ENCODE assay signal across 37 mouse cellular contexts in genomic region chr6:141610702-141611260, GRCm38 (mm10). TPM values are rescaled to one million over a fixed set of nuclear protein-coding genes. Genes with fewer than 3 reads are reported as not detected.
DNase-seq lines count a peak whose midpoint lies in the region; ATAC-seq lines count a peak whose summit lies in the region.
"Had no signal": no experiment of that assay in that cellular context is flagged by ENCODE, and none has a peak within 500 bp of the region (broad histone marks: within the 10 kb centered on the region; RNA-seq: fewer than 3 reads in every experiment).

No protein-coding gene starts in this region.

- no peaks in the 10 kb centered on the region for H3K9me3 ChIP-seq in stomach, embryonic 15.5 days
- no peaks in the 10 kb centered on the region for H3K9me3 ChIP-seq in heart, embryonic 11.5 days (replicated peaks; ENCODE audit: control insufficient read depth, low read length)
- H3K9me3 ChIP-seq: heart, embryonic 12.5 days; hindbrain, embryonic 13.5 days; limb, embryonic 13.5 days; lung, embryonic 15.5 days; midbrain, embryonic 10.5 days; midbrain, embryonic 15.5 days; neural tube, embryonic 15.5 days had no signal

- H3K4me1 ChIP-seq in stomach, embryonic 15.5 days, result no peaks in the 10 kb centered on the region
- H3K4me1 ChIP-seq in heart, embryonic 11.5 days (ENCODE audit: control insufficient read depth, insufficient read depth, low read length), result no peaks in the 10 kb centered on the region
- H3K4me1 ChIP-seq: heart, embryonic 12.5 days; hindbrain, embryonic 13.5 days; limb, embryonic 13.5 days; lung, embryonic 15.5 days; midbrain, embryonic 10.5 days; midbrain, embryonic 15.5 days; neural tube, embryonic 15.5 days had no signal

- H3K36me3 ChIP-seq in stomach, embryonic 15.5 days, result no peaks in the 10 kb centered on the region
- no peaks in the 10 kb centered on the region for H3K36me3 ChIP-seq in heart, embryonic 11.5 days (ENCODE audit: control insufficient read depth, insufficient read depth, low read length)
- H3K36me3 ChIP-seq: heart, embryonic 12.5 days; hindbrain, embryonic 13.5 days; limb, embryonic 13.5 days; lung, embryonic 15.5 days; midbrain, embryonic 10.5 days; midbrain, embryonic 15.5 days; neural tube, embryonic 15.5 days had no signal

- 75% methylated on average over 2 of the region's 2 CpGs for WGBS in stomach, embryonic 15.5 days
- 63% methylated on average over 2 of the region's 2 CpGs for WGBS in heart, embryonic 11.5 days (ENCODE audit: insufficient replicate concordance)

- H3K4me2 ChIP-seq in stomach, embryonic 15.5 days, result no peak overlapping the region
- no peak overlapping the region for H3K4me2 ChIP-seq in heart, embryonic 11.5 days
- H3K4me2 ChIP-seq: heart, embryonic 12.5 days; hindbrain, embryonic 13.5 days; limb, embryonic 13.5 days; lung, embryonic 15.5 days; midbrain, embryonic 15.5 days; neural tube, embryonic 15.5 days had no signal

- no peak overlapping the region for H3K9ac ChIP-seq in stomach, embryonic 15.5 days
- no peak overlapping the region for H3K9ac ChIP-seq in heart, embryonic 11.5 days (ENCODE audit: low read depth, low read length)
- H3K9ac ChIP-seq: heart, embryonic 12.5 days; hindbrain, embryonic 13.5 days; limb, embryonic 13.5 days; liver, embryonic 14.5 days; lung, embryonic 15.5 days; midbrain, embryonic 15.5 days; neural tube, embryonic 15.5 days had no signal

- peak; percentile 47; the same call in 1 of the 2 replicates for ATAC-seq in stomach, embryonic 15.5 days (ENCODE audit: insufficient read depth, low FRiP score, low read depth)
- no peak for ATAC-seq in activated CD4-positive, CD25-positive, alpha-beta regulatory T cell, adult 4 months
- no peak for ATAC-seq in heart, embryonic 11.5 days (replicated peaks; ENCODE audit: insufficient number of reproducible peaks, low FRiP score, low TSS enrichment)
- ATAC-seq: forebrain, embryonic 16.5 days; inflammation-experienced regulatory T-cells, adult 6 months; midbrain, embryonic 15.5 days had no signal

- H3K27ac ChIP-seq in stomach, embryonic 15.5 days, result no peak overlapping the region
- H3K27ac ChIP-seq in heart, embryonic 11.5 days (ENCODE audit: low read depth, low read length), result no peak overlapping the region
- H3K27ac ChIP-seq: gastrocnemius, adult 2 months; hindbrain, embryonic 13.5 days; limb, embryonic 13.5 days; liver, embryonic 14.5 days; lung, embryonic 15.5 days; midbrain, embryonic 10.5 days; midbrain, embryonic 15.5 days; neural tube, embryonic 15.5 days had no signal

- no peak overlapping the region for H3K4me3 ChIP-seq in stomach, embryonic 15.5 days (replicated peaks)
- H3K4me3 ChIP-seq in heart, embryonic 11.5 days (ENCODE audit: low read depth, low read length), result no peak overlapping the region
- H3K4me3 ChIP-seq: erythroblast, embryonic 14.5 days; gastrocnemius, adult 2 months; heart, embryonic 12.5 days; hindbrain, embryonic 13.5 days; limb, embryonic 13.5 days; lung, embryonic 15.5 days; midbrain, embryonic 10.5 days; midbrain, embryonic 15.5 days; neural tube, embryonic 15.5 days had no signal

- H3K27me3 ChIP-seq in stomach, embryonic 15.5 days (replicated peaks), result no peaks in the 10 kb centered on the region
- H3K27me3 ChIP-seq in heart, embryonic 11.5 days (ENCODE audit: control insufficient read depth, insufficient read depth, low read length), result no peaks in the 10 kb centered on the region
- H3K27me3 ChIP-seq: heart, embryonic 12.5 days; hindbrain, embryonic 13.5 days; limb, embryonic 13.5 days; lung, embryonic 15.5 days; midbrain, embryonic 15.5 days; neural tube, embryonic 15.5 days had no signal

- DNase-seq in kidney, adult 9 months, result peak; percentile 18
- no peak for DNase-seq in kidney, adult 18-20 months
- peak; percentile 50 for DNase-seq in adrenal gland, postnatal 10 days
- DNase-seq in adrenal gland, postnatal 14 days, result peak; percentile 41
- DNase-seq: B cell, adult 2 months; cerebellum, adult 18-20 months; cerebellum, postnatal 10 days; gastrocnemius, adult 2 months; gastrocnemius, postnatal 36 days; heart, postnatal 4 days; retina, postnatal 1 day; right cerebral cortex, postnatal 14 days; thymus, adult 18-20 months; thymus, postnatal 36 days had no signal

RNA-seq across cellular contexts. Expression of gene Slco1b2, which starts 18.5 kb away (rescaled TPM):
- total RNA-seq in adrenal gland, postnatal 10 days (2021), result 10 to 100 TPM; 26.1 to 61.2 TPM
- 3.4 and 53.0 TPM in 2 replicates for total RNA-seq in adrenal gland, postnatal 14 days (2021)
- polyA plus RNA-seq in stomach, embryonic 15.5 days (2015; fragmentation: Nextera tagmentation; extraction: Ambion mirVana), result 0.06 and 0.22 TPM in 2 replicates
- polyA plus RNA-seq in activated CD4-positive, CD25-positive, alpha-beta regulatory T cell, adult 4 months (2017; shearing (Covaris generic)), result not detected
- polyA plus RNA-seq in heart, embryonic 11.5 days (2014; fragmentation: Nextera tagmentation; extraction: Ambion mirVana), result not detected in 2 replicates
- total RNA-seq: common myeloid progenitor, adult 5-6 weeks; gastrocnemius, adult 2 months; gastrocnemius, postnatal 36 days; heart, adult 18-20 months; heart, postnatal 4 days; layer of hippocampus, adult 18-20 months; megakaryocyte progenitor cell, adult 5-6 weeks had no signal
- polyA plus RNA-seq: embryonic facial prominence, embryonic 14.5 days; erythroblast, embryonic 14.5 days; forebrain, embryonic 11.5 days; forebrain, embryonic 16.5 days; heart, embryonic 12.5 days; hindbrain, embryonic 13.5 days; inflammation-experienced regulatory T-cells, adult 6 months; kidney, embryonic 16.5 days; limb, embryonic 13.5 days; lung, embryonic 15.5 days; midbrain, embryonic 10.5 days; midbrain, embryonic 15.5 days; neural tube, embryonic 15.5 days; small intestine, adult 2 months; stomach, embryonic 14.5 days had no signal
